Mouse (Mus musculus): ENCODE results near the gene Tfb2m.
"Not testable (repeated sequence)": the region's sequence is repeated elsewhere in the genome, so short reads cannot be mapped to it uniquely, and the experiment has no call there.

DNA sequence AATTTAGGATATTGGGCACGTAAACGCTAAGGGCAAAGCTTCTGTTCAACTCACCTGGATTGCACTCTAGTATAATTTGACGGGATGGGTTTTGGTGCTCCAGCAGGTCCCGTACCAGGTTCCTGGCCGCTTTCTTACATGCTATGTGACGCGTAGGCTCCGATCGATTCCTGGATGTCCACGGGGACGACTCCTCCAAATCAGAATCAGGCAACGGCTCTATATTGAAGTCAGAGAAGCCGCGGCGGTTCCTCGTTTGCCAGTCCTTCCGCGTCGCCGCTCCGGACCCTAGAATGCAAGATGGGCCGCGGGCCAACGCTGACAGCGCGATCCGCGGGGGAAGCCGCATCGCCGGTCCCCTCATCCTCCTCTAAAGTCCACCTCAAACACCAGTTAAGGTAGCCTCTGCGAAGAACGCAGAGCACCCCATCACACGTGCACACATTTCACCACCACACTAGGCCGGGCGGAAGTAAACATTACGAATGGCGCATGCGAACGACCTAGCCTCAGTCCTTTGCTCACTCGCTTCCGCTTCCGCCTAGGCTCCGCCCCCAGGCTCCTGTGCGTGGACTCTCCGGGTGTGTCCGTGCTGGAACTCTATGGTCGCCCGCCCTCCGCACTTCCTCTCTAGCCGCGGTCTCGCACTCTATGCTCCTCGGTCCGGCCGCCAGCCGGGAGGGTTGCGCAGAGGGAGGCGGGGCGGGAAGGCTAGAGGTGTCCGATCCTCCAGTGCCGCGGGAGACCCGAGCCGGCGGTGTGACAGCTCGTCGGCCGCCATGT lies at the start of gene Tfb2m, which contains the start of gene Cnst:
- not testable (repeated sequence) for TF ChIP-seq CTCF (IDR thresholded peaks at IDR 0.05; ENCODE audit: low read depth, low read length); GATA2 (IDR thresholded peaks at IDR 0.05; ENCODE audit: borderline replicate concordance, low read depth, low read length); GATA1 (IDR thresholded peaks at IDR 0.05; ENCODE audit: borderline replicate concordance, low read length); TAL1 (conservative IDR thresholded peaks at IDR 0.05; ENCODE audit: low read depth, low read length); POLR2AphosphoS5 (IDR thresholded peaks at IDR 0.05; ENCODE audit: insufficient replicate concordance, low read depth, low read length)
